Mouse (Mus musculus): ENCODE results near the gene Dlg2.

GRCm38 (mm10) chr7:92163150-92163549 lies 1686.7 kb downstream of the Dlg2 start:
- no peak for TF ChIP-seq CTCF (IDR thresholded peaks at IDR 0.05; ENCODE audit: insufficient read depth, low read length)
- no peak for TF ChIP-seq POLR2A (IDR thresholded peaks at IDR 0.05; ENCODE audit: borderline replicate concordance, extremely low read depth, low read depth, low read length)
